Mouse (Mus musculus) liver, embryonic 14.5 days (tissue): ENCODE measurements around the gene Noc4l.

Experiments used
- CTCF ChIP-seq: IDR thresholded peaks from 2 replicates; pipeline ENCODE4 v1.5.1; 2016; ENCODE audit warnings: antibody characterized with exemption, low read depth, control low read depth
- EP300 ChIP-seq: IDR thresholded peaks from 2 replicates; pipeline ENCODE4 v1.6.1; 2016; ENCODE audit warnings: antibody characterized with exemption, low read depth

DNA sequence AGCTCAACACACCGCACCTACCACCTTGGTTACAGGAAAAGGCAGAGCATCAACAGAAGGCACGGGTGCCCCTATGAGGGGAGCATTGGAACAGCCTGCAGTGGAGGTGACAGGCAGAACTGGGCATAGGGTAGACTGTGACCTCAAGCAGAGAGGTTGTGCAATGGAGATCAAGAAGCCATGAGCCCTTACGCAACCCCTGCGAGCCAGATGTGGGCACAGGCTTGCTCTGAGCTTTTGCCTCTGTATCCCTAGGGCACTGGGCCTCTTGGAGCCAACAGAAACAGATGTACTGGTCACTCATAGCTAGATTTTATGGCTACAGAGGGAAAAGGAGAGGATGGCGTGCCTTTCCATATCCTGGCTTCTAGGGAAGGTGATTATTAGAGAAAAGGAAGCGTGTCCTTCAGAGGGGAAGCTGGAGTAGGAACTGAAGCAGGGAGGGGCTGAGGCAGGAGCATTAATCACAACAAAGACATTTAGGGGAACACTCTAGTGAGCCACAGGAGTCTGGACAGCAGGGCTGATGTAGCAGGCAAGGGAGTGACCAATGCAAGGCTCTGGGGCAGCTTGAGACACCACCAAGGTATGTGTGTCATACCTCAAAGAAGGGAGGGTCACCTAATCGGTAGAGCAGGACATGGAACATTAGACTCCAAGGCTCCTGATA is 50.1 kb downstream of the Noc4l start:
- TF ChIP-seq CTCF (no peak), EP300 (no peak)
